Mouse (Mus musculus) spleen, adult 2 months (tissue): ENCODE results near the gene Prtn3. TPM values are rescaled to one million over a fixed set of nuclear protein-coding genes. Genes with fewer than 3 reads are reported as not detected.

Source experiments
- DNase-seq, 2 experiments: peaks; one replicate each; pipeline versions ENCODE4 v3.0.0 to v3.0.0-alpha.2; 2012 to 2021; ENCODE audit warnings: low spot score in 2 of 2, low read depth in 1 of 2
- H3K27ac ChIP-seq: fragments of 200-500 bp; 2 replicates; pipeline ENCODE4 v1.5.1; 2012; ENCODE audit warnings: low read length, inconsistent platforms; ENCODE audit not compliant: insufficient read depth
- H3K27me3 ChIP-seq: fragments of 200-500 bp; 2 replicates; pipeline ENCODE4 v1.6.1; 2012; ENCODE audit warnings: mild to moderate bottlenecking, moderate library complexity, low read length, inconsistent platforms; ENCODE audit not compliant: control insufficient read depth, insufficient read depth
- H3K36me3 ChIP-seq: fragments of 200-500 bp; 2 replicates; pipeline ENCODE4 v1.6.1; 2012; ENCODE audit warnings: mild to moderate bottlenecking, low read length, inconsistent platforms; ENCODE audit not compliant: control insufficient read depth, insufficient read depth
- H3K4me1 ChIP-seq: fragments of 200-500 bp; 2 replicates; pipeline ENCODE4 v1.6.1; 2011; ENCODE audit warnings: inconsistent platforms; ENCODE audit not compliant: control insufficient read depth, insufficient read depth, insufficient read length
- H3K4me3 ChIP-seq: fragments of 200-500 bp; 2 replicates; pipeline ENCODE4 v1.5.1; 2011; ENCODE audit warnings: mild to moderate bottlenecking, inconsistent platforms; ENCODE audit not compliant: insufficient read depth, insufficient read length; ENCODE audit errors: extremely low read depth
- CTCF ChIP-seq: fragments of 200-500 bp; IDR thresholded peaks from 2 replicates; pipeline ENCODE4 v1.5.1; 2011; ENCODE audit warnings: mild to moderate bottlenecking, inconsistent platforms; ENCODE audit not compliant: insufficient read depth, insufficient read length, insufficient replicate concordance; ENCODE audit errors: extremely low read depth
- POLR2A ChIP-seq: fragments of 200-500 bp; IDR thresholded peaks from 2 replicates; pipeline ENCODE4 v1.6.1; 2011; ENCODE audit warnings: low read depth, low read length, inconsistent platforms
- WGBS: fragments of 180-500 bp; shearing (Covaris S2); methylation state at CpG from one replicate; pipeline ENCODE4 v1.1.7; 2018; 5-methylcytosine and 5-hydroxymethylcytosine counted together
- polyA plus RNA-seq: library from polyadenylated mRNA; depleted of rRNA; stranded (reverse); fragments of >200 nt; gene quantifications from 2 replicates; pipeline ENCODE4 v1.2.3, GENCODE M21; 2012

Gene Prtn3
- polyA plus RNA-seq, 1 experiment, result 25.6 TPM

DNA sequence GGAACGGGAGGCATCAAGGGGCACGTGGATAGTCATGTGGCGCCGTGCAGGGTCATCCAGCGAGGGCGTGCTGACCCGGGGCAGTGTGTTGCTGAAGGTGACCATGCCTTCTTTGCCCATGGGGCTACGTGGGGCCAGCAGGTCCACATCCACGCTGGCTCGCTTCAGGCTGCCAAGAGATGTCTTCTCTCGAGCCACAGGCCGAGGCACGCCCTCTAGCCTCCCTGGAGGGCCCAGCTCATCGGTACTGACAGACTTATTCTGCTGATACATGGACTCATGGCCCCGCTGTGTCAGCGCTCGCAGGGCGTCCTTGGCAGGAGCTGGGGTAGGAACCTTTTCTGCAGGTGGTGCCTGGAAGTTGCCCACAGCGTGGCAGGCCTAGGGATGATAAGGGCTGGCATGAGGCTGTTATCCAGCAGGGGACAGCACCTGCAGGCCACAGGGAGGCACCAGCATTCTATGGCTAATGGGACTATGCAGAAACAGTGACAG is 8.4 kb upstream of the Prtn3 start:
- H3K36me3 ChIP-seq, result peaks cover 31% of the 10 kb centered on the region
- H3K27ac ChIP-seq, result no peak overlapping the region
- TF ChIP-seq CTCF, result no peak
- no peak for TF ChIP-seq POLR2A
- H3K4me1 ChIP-seq, result no peaks in the 10 kb centered on the region; the same call in 1 of the 2 replicates
- WGBS, result 78% methylated on average over 19 of the region's 19 CpGs
- H3K4me3 ChIP-seq, result no peak overlapping the region
- DNase-seq, result no peak
- H3K27me3 ChIP-seq, result no peaks in the 10 kb centered on the region

DNA sequence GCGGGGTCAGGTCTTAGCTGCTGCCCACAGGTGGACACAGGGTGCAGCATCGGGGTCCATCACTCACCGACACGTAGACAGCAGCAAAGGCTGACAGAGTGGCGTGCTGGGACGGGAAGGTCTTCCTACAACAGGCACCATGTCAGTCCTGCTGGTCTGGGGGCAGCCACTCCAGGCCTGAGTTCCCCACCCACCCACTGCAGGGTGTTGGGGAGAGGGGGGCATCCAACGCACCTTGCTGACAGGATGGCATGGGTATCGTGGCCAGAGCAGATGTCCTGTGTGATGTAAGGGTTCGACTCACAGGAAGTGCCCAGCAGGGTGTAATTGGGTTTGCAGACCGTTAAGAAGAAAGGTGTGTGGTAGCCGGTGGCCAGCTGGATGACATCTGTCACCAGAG is 7.7 kb upstream of the Prtn3 start:
- no peak for DNase-seq
- WGBS, result 85% methylated on average over 11 of the region's 11 CpGs
- no peaks in the 10 kb centered on the region for H3K27me3 ChIP-seq
- no peak overlapping the region for H3K4me3 ChIP-seq
- no peaks in the 10 kb centered on the region for H3K4me1 ChIP-seq
- H3K36me3 ChIP-seq, result peaks cover 25% of the 10 kb centered on the region
- TF ChIP-seq POLR2A (no peak), CTCF (no peak)
- H3K27ac ChIP-seq, result no peak overlapping the region

DNA sequence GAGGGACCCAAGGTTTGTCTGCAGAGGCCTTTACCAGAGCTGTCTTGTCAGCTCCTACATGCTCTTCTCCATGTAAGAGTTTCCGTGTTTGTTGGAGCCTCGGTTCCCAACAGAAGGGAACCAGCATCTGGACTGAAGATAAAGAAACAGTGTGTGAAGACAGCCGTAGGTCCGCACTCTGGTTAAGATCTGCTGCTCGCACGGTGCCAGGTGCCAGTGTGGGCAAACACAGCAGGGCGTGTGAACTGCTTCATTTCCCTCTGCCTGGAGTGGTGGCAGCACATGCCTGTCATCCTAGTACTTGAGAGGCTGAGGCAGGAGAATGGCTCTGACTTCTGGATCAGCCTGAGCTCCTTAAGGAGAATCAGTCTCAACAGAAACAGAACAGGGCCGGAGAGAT is 2.4 kb upstream of the Prtn3 start:
- Histone ChIP-seq H3K4me3 (no peak overlapping the region), H3K27ac (no peak overlapping the region), H3K4me1 (peaks cover 12% of the 10 kb centered on the region), H3K27me3 (peaks cover 8% of the 10 kb centered on the region), H3K36me3 (no peaks in the 10 kb centered on the region)
- TF ChIP-seq POLR2A (no peak), CTCF (no peak)
- no peak for DNase-seq
- WGBS, result 88% methylated on average over 8 of the region's 8 CpGs

DNA sequence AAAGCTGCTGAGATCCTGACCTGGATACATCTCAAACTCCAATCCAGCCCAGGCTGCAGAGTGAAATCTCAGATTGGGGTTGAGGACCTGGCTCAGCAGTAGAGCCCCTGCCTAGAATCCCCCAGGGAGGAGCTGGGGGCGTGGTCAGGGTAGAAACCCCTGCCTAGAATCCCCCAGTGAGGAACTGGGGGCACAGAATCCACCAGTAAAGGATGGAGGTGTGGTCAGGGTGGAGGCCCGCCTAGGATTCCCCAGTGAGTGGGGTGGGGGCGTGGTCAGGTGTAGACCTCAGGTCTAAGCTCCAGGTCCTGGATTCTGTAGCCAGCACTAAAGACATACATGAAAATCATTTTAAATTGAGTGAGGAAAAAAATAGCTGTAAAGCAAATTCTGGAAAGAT is 1.4 kb upstream of the Prtn3 start:
- DNase-seq, result no peak
- Histone ChIP-seq H3K27ac (no peak overlapping the region), H3K36me3 (no peaks in the 10 kb centered on the region), H3K4me1 (peaks cover 20% of the 10 kb centered on the region), H3K4me3 (no peak overlapping the region), H3K27me3 (peaks cover 8% of the 10 kb centered on the region)
- 37% methylated on average over 3 of the region's 3 CpGs for WGBS
- TF ChIP-seq CTCF, result no peak
- TF ChIP-seq POLR2A, result no peak

DNA sequence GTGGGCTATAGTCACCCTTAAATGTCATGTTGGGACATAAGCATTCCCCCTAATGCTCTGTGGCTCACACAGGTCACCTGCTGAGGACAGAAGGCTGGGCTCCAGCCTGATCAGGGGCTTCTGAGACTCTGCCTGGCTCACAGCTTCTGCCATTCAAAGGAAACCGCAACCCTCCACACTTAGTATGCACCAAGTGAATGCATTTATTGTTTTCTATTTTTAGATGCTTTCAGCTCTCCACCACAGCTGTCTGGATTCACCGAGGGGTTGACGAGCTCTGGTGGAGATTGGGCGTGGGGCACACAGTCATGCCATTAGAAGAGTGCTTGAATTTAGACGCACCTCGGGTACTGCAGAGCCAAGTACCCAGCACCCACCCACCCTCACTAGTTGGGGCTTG is 963 bp upstream of the Prtn3 start:
- WGBS, result 6% methylated on average over 6 of the region's 6 CpGs
- TF ChIP-seq POLR2A (no peak), CTCF (no peak)
- H3K27me3 ChIP-seq, result peaks cover 8% of the 10 kb centered on the region
- H3K4me3 ChIP-seq, result no peak overlapping the region
- DNase-seq, result no peak
- H3K36me3 ChIP-seq, result no peaks in the 10 kb centered on the region
- no peak overlapping the region for H3K27ac ChIP-seq
- H3K4me1 ChIP-seq, result peaks cover 22% of the 10 kb centered on the region

DNA sequence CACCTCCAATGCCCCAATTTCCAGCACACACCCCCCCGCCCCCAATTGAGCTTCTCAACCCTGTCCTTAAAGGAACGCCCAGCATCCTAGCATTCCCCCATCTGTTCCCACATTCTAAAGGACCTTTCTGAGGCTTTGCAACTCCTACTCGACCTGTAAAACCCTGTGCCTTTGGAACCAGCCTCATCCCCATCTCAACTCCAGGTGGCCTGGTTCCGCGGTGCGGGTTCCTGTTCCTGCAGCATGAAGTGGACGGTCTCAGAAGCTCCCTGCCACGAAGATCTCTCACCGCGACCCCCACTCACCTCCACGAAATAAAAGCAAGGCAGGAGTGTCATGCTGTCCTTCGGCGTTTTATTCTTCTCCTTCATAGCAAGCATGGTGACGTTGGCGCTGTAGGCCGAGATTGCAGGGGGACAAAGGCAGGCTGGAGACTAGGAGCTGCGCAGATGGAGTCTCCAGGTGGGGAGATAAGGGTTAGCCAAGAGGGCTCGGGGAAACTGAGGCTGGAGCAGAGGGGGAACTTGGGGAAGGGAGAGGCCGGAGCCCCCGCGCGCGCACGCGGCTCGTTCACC is 474 bp upstream of the Prtn3 start:
- no peak for DNase-seq
- Histone ChIP-seq H3K4me3 (peak overlapping the region; percentile 50), H3K27ac (no peak overlapping the region), H3K4me1 (peaks cover 22% of the 10 kb centered on the region), H3K36me3 (no peaks in the 10 kb centered on the region), H3K27me3 (peaks cover 8% of the 10 kb centered on the region)
- TF ChIP-seq CTCF, result no peak
- TF ChIP-seq POLR2A, result no peak
- WGBS, result 2% methylated on average over 26 of the region's 26 CpGs

DNA sequence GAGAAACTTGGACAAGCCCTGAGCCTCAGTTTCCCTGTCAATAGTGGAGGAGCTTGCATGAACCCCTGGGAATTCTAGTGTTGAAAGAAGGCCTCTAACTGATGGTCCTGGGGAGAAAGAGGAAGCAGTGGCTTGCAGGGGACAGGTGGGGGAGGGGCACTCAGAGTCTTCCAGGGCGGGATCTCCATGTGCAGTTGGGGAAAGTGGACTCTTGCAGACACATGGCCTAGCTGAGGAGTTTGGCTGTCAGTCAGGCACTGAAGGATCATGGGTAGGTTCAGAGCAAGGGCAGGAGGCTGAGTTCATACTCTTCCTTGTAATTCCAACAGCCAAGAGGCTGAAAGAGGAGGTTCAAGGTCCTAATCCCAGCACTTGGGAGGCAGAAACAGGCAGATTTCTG is 2.9 kb downstream of the Prtn3 start:
- Histone ChIP-seq H3K4me1 (peaks cover 31% of the 10 kb centered on the region), H3K36me3 (no peaks in the 10 kb centered on the region), H3K4me3 (no peak overlapping the region), H3K27me3 (peaks cover 10% of the 10 kb centered on the region), H3K27ac (no peak overlapping the region)
- DNase-seq, result no peak
- 0% methylated on average over 1 of the region's 1 CpGs for WGBS
- no peak for TF ChIP-seq CTCF
- TF ChIP-seq POLR2A, result no peak
